ENCODE assay signal across 8 mouse cellular contexts in genomic region chr9:42109837-42110451, GRCm38 (mm10). TPM values are rescaled to one million over a fixed set of nuclear protein-coding genes. Genes with fewer than 3 reads are reported as not detected.
A peak's percentile ranks its signal among the peaks of the same experiment; 100 is the strongest.
DNase-seq lines count a peak whose midpoint lies in the region; ATAC-seq and TF ChIP-seq lines count a peak whose summit lies in the region.

No protein-coding gene starts in this region.

- peak overlapping the region; percentile 51 for H3K27ac ChIP-seq in ES-Bruce4 (ENCODE audit: insufficient read depth, low read length)
- H3K27ac ChIP-seq in embryonic facial prominence, embryonic 15.5 days (replicated peaks), result peak overlapping the region; percentile 72
- peak overlapping the region; percentile 65 for H3K27ac ChIP-seq in lung, postnatal 0 days (ENCODE audit: low read length)

- H3K36me3 ChIP-seq in ES-Bruce4 (ENCODE audit: control insufficient read depth, insufficient read depth, low read length, poor library complexity, severe bottlenecking), result no peaks in the 10 kb centered on the region
- H3K36me3 ChIP-seq in embryonic facial prominence, embryonic 15.5 days, result no peaks in the 10 kb centered on the region
- no peaks in the 10 kb centered on the region for H3K36me3 ChIP-seq in lung, postnatal 0 days (ENCODE audit: insufficient read depth, low read length)

- no peaks in the 10 kb centered on the region for H3K27me3 ChIP-seq in ES-Bruce4 (ENCODE audit: control insufficient read depth, insufficient read depth, low read length, poor library complexity, severe bottlenecking)
- H3K27me3 ChIP-seq in embryonic facial prominence, embryonic 15.5 days, result no peaks in the 10 kb centered on the region
- no peaks in the 10 kb centered on the region for H3K27me3 ChIP-seq in lung, postnatal 0 days (replicated peaks; ENCODE audit: insufficient read depth, low read length)

- H3K9ac ChIP-seq in ES-Bruce4 (ENCODE audit: low read depth, poor library complexity, severe bottlenecking), result no peak overlapping the region
- no peak overlapping the region for H3K9ac ChIP-seq in embryonic facial prominence, embryonic 15.5 days
- H3K9ac ChIP-seq in lung, postnatal 0 days (replicated peaks; ENCODE audit: low read depth), result no peak overlapping the region

- H3K9me3 ChIP-seq in ES-Bruce4 (replicated peaks; ENCODE audit: control insufficient read depth, insufficient read depth, low read length, poor library complexity, severe bottlenecking), result no peaks in the 10 kb centered on the region
- no peaks in the 10 kb centered on the region for H3K9me3 ChIP-seq in embryonic facial prominence, embryonic 15.5 days (replicated peaks)
- no peaks in the 10 kb centered on the region for H3K9me3 ChIP-seq in lung, postnatal 0 days (ENCODE audit: low read length)

- TF ChIP-seq POLR2A in ES-Bruce4 (IDR thresholded peaks at IDR 0.05; ENCODE audit: insufficient read depth, low read length), result no peak

- no peak for ATAC-seq in embryonic facial prominence, embryonic 15.5 days (ENCODE audit: insufficient number of reproducible peaks, low FRiP score, low TSS enrichment, low read depth)
- ATAC-seq in lung, postnatal 0 days, result peak; percentile 60

- no peak overlapping the region for H3K4me3 ChIP-seq in ES-Bruce4 (ENCODE audit: low read depth, low read length)
- no peak overlapping the region for H3K4me3 ChIP-seq in embryonic facial prominence, embryonic 15.5 days (replicated peaks)
- H3K4me3 ChIP-seq in lung, postnatal 0 days (ENCODE audit: low read depth, low read length), result no peak overlapping the region

- WGBS in embryonic facial prominence, embryonic 15.5 days, result 38% methylated on average over 9 of the region's 9 CpGs
- 35% methylated on average over 9 of the region's 9 CpGs for WGBS in lung, postnatal 0 days

- peaks cover 11% of the 10 kb centered on the region for H3K4me1 ChIP-seq in ES-Bruce4 (ENCODE audit: control insufficient read depth, insufficient read depth, low read length)
- H3K4me1 ChIP-seq in embryonic facial prominence, embryonic 15.5 days, result peaks cover 21% of the 10 kb centered on the region
- H3K4me1 ChIP-seq in lung, postnatal 0 days (ENCODE audit: insufficient read depth, low read depth, low read length), result peaks cover 12% of the 10 kb centered on the region; the same call in 1 of the 2 replicates

- no peak for TF ChIP-seq CTCF in ES-Bruce4 (IDR thresholded peaks at IDR 0.05; ENCODE audit: low read depth, low read length)
- no peak for TF ChIP-seq CTCF in lung, postnatal 0 days (IDR thresholded peaks at IDR 0.05)

- peak; percentile 59 to 61 for DNase-seq in cerebellum, adult 18-20 months
- DNase-seq in cerebellum, postnatal 4 days (ENCODE audit: low spot score in 2 of 2), result no peak
- peak; percentile 49 for DNase-seq in induced T-regulatory cell, adult 2 months (ENCODE audit: low read depth)
- DNase-seq in lung, postnatal 0 days (ENCODE audit: low spot score), result peak; percentile 81
- peak; percentile 86 for DNase-seq in urinary bladder, postnatal 14 days (ENCODE audit: low spot score)
- DNase-seq in layer of hippocampus, adult 8-10 months (ENCODE audit: low spot score in 2 of 2), result no peak

- H3K4me2 ChIP-seq in embryonic facial prominence, embryonic 15.5 days (replicated peaks), result no peak overlapping the region
- H3K4me2 ChIP-seq in lung, postnatal 0 days (replicated peaks; ENCODE audit: low read depth, low read length), result no peak overlapping the region

- peak; percentile 47; the same call in 1 of the 2 replicates for TF ChIP-seq EP300 in ES-Bruce4 (IDR thresholded peaks at IDR 0.05; ENCODE audit: insufficient read depth, low read depth, low read length)
- TF ChIP-seq EP300 in lung, postnatal 0 days (IDR thresholded peaks at IDR 0.05), result peak; percentile 77

RNA-seq across cellular contexts. Expression of gene Sorl1, which starts 14.2 kb away (rescaled TPM):
- polyA plus RNA-seq in ES-Bruce4 (2011; ENCODE audit: insufficient read depth, insufficient read length, low read depth, missing spikeins), result 17.6 and 21.4 TPM in 2 replicates
- 8.3 and 8.5 TPM in 2 replicates for polyA plus RNA-seq in embryonic facial prominence, embryonic 15.5 days (2015; fragmentation: Nextera tagmentation; extraction: Ambion mirVana)
- 16.4 and 18.4 TPM in 2 replicates for polyA plus RNA-seq in lung, postnatal 0 days (2015; fragmentation: Nextera tagmentation; extraction: Ambion mirVana)
- 100 to 1,000 TPM; 171 to 189 (median 179) TPM for total RNA-seq in layer of hippocampus, adult 8-10 months (2022)

Comparison
In these comparisons a context has a peak if more than half of its experiments do, and no peak if none do; other contexts are left out.
1. DNase-seq: peak in cerebellum, adult 18-20 months (2 of 2), induced T-regulatory cell, adult 2 months (single experiment), lung, postnatal 0 days (single experiment) and urinary bladder, postnatal 14 days (single experiment); none in cerebellum, postnatal 4 days (0 of 2) and layer of hippocampus, adult 8-10 months (0 of 2).
2. Peak in every context shown above with its lines, with median percentiles within 50 percentile points of each other: H3K27ac ChIP-seq.